Mouse (Mus musculus) urinary bladder, postnatal 10 days (tissue): ENCODE data around the gene Usp34.
"Not testable (repeated sequence)": the region's sequence is repeated elsewhere in the genome, so short reads cannot be mapped to it uniquely, and the experiment has no call there.

Source experiments
- DNase-seq: peaks from one replicate; pipeline ENCODE4 v3.0.0; 2022; ENCODE audit warnings: low spot score

Usp34 gene

GRCm38 (mm10) chr11:23306764-23307565 lies at the start of gene Usp34:
Usp34 (plus strand) TSS chr11:23306895.
- peak; percentile 37 for DNase-seq

GRCm38 (mm10) chr11:23259073-23259472 lies 47.6 kb upstream of the Usp34 start:
- no peak for DNase-seq

- no peak for DNase-seq
Measured at GRCm38 (mm10) chr11:23259481-23259880, 47.2 kb upstream of the Usp34 start.

GRCm38 (mm10) chr11:23260186-23260585 lies 46.5 kb upstream of the Usp34 start:
- no peak for DNase-seq

- no peak for DNase-seq
Measured at GRCm38 (mm10) chr11:23261490-23261889, 45.2 kb upstream of the Usp34 start.

- no peak for DNase-seq
Measured at GRCm38 (mm10) chr11:23264949-23265348, 41.7 kb upstream of the Usp34 start.

GRCm38 (mm10) chr11:23271770-23272724 lies 34.6 kb upstream of the Usp34 start:
- DNase-seq: no peak

- DNase-seq: no peak
Measured at GRCm38 (mm10) chr11:23275780-23276179, 30.9 kb upstream of the Usp34 start.

GRCm38 (mm10) chr11:23284469-23284868 lies 22.2 kb upstream of the Usp34 start:
- DNase-seq: no peak

- DNase-seq: not testable (repeated sequence)
Measured at GRCm38 (mm10) chr11:23288866-23289265, 17.8 kb upstream of the Usp34 start.

- no peak for DNase-seq
Measured at GRCm38 (mm10) chr11:23297379-23297778, 9.3 kb upstream of the Usp34 start.

- no peak for DNase-seq
Measured at GRCm38 (mm10) chr11:23298301-23298700, 8.4 kb upstream of the Usp34 start.

GRCm38 (mm10) chr11:23299910-23300309 lies 6.8 kb upstream of the Usp34 start:
- DNase-seq: no peak

- DNase-seq: no peak
Measured at GRCm38 (mm10) chr11:23303126-23303525, 3.6 kb upstream of the Usp34 start.

GRCm38 (mm10) chr11:23305101-23305672 lies 1.5 kb upstream of the Usp34 start:
- DNase-seq: not testable (repeated sequence)

GRCm38 (mm10) chr11:23305673-23306608 lies 754 bp upstream of the Usp34 start:
- DNase-seq: peak; percentile 91

- no peak for DNase-seq
Measured at GRCm38 (mm10) chr11:23307566-23307920, 848 bp downstream of the Usp34 start.

- no peak for DNase-seq
Measured at GRCm38 (mm10) chr11:23313496-23313895, 6.8 kb downstream of the Usp34 start.

- no peak for DNase-seq
Measured at GRCm38 (mm10) chr11:23329413-23329812, 22.7 kb downstream of the Usp34 start.

GRCm38 (mm10) chr11:23332136-23332535 lies 25.4 kb downstream of the Usp34 start:
- DNase-seq: no peak

GRCm38 (mm10) chr11:23335160-23335559 lies 28.5 kb downstream of the Usp34 start:
- DNase-seq: no peak
